Mouse (Mus musculus) small intestine, adult 2 months (tissue): Measurements from ENCODE around the gene Tuba1a.

ENCODE experiments used
- CTCF ChIP-seq: fragments of 200-500 bp; IDR thresholded peaks from 2 replicates; pipeline ENCODE4 v1.5.1; 2012; ENCODE audit warnings: low read depth, mild to moderate bottlenecking, control low read depth, inconsistent platforms, low read length, moderate library complexity, mixed read lengths; ENCODE audit not compliant: insufficient replicate concordance, insufficient read length; ENCODE audit errors: extremely low read depth
- POLR2A ChIP-seq: fragments of 200-500 bp; IDR thresholded peaks from 2 replicates; pipeline ENCODE4 v1.6.1; 2012; ENCODE audit warnings: low read depth, mild to moderate bottlenecking, control low read depth, inconsistent platforms, low read length, moderate library complexity

- TF ChIP-seq POLR2A (no peak), CTCF (no peak)
Observed at GRCm38 (mm10) chr15:98987661-98988181, 34.2 kb upstream of the Tuba1a start.
